Mouse (Mus musculus): Measurements from ENCODE around the gene Mrpl2. TPM values are rescaled to one million over a fixed set of nuclear protein-coding genes. Genes with fewer than 3 reads are reported as not detected.

Mrpl2 gene
- polyA plus RNA-seq, 1 experiment from 2014 or later, result 126 TPM

DNA sequence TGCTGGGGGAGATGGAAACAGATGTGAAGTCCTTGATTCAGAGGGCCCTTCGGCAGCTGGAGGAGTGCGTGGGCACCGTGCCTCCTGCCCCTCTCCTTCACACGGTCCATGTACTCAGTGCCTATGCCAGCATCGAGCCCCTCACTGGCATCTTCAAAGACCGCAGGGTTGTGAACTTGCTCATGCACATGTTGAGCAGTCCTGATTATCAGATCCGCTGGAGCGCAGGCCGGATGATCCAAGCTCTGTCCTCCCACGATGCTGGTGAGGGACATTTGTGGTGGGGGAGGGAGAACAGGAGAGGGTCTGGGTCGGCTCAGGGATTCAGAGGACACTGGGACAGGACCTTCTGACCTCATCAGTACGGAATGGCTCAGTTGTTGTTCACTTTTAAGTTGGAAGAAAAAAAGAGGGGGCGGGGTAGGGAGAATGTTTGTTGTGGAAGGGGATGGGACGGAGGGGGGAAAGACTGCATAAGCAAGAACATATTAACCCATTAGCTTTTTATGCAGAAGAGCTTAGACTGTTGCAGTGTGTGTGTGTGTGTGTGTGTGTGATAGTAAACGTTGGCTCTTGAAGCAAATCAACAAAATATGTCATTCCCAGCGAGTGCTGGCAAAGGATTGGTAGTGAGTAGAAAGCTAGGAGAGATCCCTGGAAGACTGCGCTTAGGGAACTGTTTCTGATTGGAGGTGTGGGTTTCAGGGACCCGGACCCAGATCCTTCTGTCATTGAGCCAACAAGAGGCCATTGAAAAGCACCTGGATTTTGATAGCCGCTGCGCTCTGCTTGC, 5.9 kb downstream of the Mrpl2 start:
- H3K9me3 ChIP-seq (replicated peaks), result no peaks in the 10 kb centered on the region
- H3K36me3 ChIP-seq, result peaks cover 70% of the 10 kb centered on the region
- DNase-seq (ENCODE audit: low spot score), result no peak
- peak overlapping the region; percentile 82 for H3K4me3 ChIP-seq
- H3K27me3 ChIP-seq (ENCODE audit: low read depth, poor library complexity, severe bottlenecking), result no peaks in the 10 kb centered on the region
- H3K27ac ChIP-seq (replicated peaks), result peak overlapping the region; percentile 96
- 80% methylated on average over 20 of the region's 20 CpGs for WGBS
- peaks cover 43% of the 10 kb centered on the region for H3K4me1 ChIP-seq

DNA sequence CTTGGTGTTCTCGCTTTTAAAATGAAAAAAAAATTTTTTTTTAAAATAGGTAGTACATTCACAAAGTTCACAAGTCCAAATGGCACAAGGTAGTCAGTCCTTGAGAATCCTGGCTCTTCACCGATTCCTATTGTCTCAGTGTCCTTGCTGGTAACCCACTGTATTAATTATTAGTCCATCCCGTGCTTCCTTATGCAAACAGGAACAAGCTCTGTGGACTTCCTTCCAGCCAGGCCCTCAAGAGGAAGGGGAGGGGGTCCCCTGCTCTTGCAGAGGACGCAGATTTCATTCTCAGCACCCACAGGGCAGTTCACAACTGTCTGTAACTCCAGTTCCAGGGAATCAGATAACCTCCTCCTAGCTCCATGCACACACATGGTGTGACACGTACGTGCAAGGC, 10.0 kb downstream of the Mrpl2 start:
- H3K27ac ChIP-seq (replicated peaks), result no peak overlapping the region
- peaks cover 92% of the 10 kb centered on the region for H3K36me3 ChIP-seq

DNA sequence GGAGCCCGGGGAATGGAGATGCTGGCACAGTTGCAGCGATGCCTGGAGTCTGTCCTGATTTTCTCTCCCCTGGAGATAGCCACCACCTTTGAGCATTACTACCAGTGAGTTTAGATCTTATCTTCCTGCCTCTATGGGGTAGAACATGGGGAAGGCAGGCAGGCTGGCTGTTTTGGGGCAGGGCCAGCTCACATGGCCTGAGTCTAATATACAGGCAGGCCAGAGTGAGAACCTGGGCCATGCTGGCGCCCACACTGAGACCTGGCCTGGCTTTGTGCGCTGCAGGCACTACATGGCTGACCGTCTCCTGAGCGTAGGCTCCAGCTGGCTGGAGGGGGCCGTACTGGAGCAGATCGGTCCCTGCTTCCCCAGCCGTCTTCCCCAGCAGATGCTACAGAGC, 15.3 kb downstream of the Mrpl2 start:
- no peak for DNase-seq (ENCODE audit: low spot score)
- H3K27me3 ChIP-seq (ENCODE audit: low read depth, poor library complexity, severe bottlenecking), result no peaks in the 10 kb centered on the region
- H3K36me3 ChIP-seq, result peaks cover 98% of the 10 kb centered on the region
- H3K9me3 ChIP-seq (replicated peaks), result no peaks in the 10 kb centered on the region
- no peak overlapping the region for H3K4me3 ChIP-seq
- 95% methylated on average over 9 of the region's 9 CpGs for WGBS
- H3K27ac ChIP-seq (replicated peaks), result no peak overlapping the region
- H3K4me1 ChIP-seq, result no peaks in the 10 kb centered on the region

More for the DNA sequence above, 10.0 kb downstream of the Mrpl2 start:
- 89% methylated on average over 6 of the region's 6 CpGs for WGBS
- Histone ChIP-seq H3K4me3 (no peak overlapping the region), H3K27me3 (ENCODE audit: low read depth, poor library complexity, severe bottlenecking) (no peaks in the 10 kb centered on the region), H3K4me1 (peaks cover 19% of the 10 kb centered on the region), H3K9me3 (replicated peaks) (no peaks in the 10 kb centered on the region)
- DNase-seq (ENCODE audit: low spot score), result no peak

- no peak for DNase-seq (ENCODE audit: low spot score)
- Histone ChIP-seq H3K27me3 (ENCODE audit: low read depth, poor library complexity, severe bottlenecking) (no peaks in the 10 kb centered on the region), H3K9me3 (replicated peaks) (no peaks in the 10 kb centered on the region), H3K27ac (replicated peaks) (no peak overlapping the region), H3K4me1 (no peaks in the 10 kb centered on the region), H3K4me3 (no peak overlapping the region), H3K36me3 (peaks cover 98% of the 10 kb centered on the region)
- WGBS, result 95% methylated on average over 12 of the region's 12 CpGs
Measured at GRCm38 (mm10) chr17:46661981-46662380, 16.0 kb downstream of the Mrpl2 start.

- Histone ChIP-seq H3K9me3 (replicated peaks) (no peaks in the 10 kb centered on the region), H3K36me3 (peaks cover 96% of the 10 kb centered on the region), H3K27me3 (ENCODE audit: low read depth, poor library complexity, severe bottlenecking) (no peaks in the 10 kb centered on the region), H3K4me3 (no peak overlapping the region), H3K4me1 (no peaks in the 10 kb centered on the region), H3K27ac (replicated peaks) (no peak overlapping the region)
- no peak for DNase-seq (ENCODE audit: low spot score)
- 86% methylated on average over 5 of the region's 5 CpGs for WGBS
Measured at GRCm38 (mm10) chr17:46662730-46663129, 16.7 kb downstream of the Mrpl2 start.

GRCm38 (mm10) chr17:46667712-46668111, 21.7 kb downstream of the Mrpl2 start:
- Histone ChIP-seq H3K4me3 (no peak overlapping the region), H3K4me1 (peaks cover 5% of the 10 kb centered on the region), H3K27ac (replicated peaks) (no peak overlapping the region), H3K9me3 (replicated peaks) (no peaks in the 10 kb centered on the region), H3K36me3 (peaks cover 92% of the 10 kb centered on the region), H3K27me3 (ENCODE audit: low read depth, poor library complexity, severe bottlenecking) (no peaks in the 10 kb centered on the region)
- DNase-seq (ENCODE audit: low spot score), result no peak
- 92% methylated on average over 16 of the region's 16 CpGs for WGBS

DNA sequence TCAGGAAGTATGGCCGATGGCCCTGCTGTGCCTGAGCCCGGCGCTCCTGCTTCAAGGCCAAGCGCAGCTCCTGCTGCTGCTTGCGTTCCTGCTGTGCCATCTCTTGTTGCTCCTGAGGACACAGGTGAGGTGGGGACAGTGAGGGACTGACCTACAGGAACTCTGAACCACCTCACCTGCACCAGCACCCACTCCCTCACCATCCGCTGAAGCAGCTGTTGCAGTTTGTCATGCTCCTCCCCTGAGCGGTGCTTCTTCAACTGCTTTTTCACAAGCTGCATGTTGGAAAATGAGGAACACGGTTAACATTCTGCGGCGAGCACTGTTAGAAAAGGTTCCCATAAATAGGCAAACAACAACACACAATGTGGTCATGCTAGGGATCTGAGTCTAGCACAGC, 23.9 kb downstream of the Mrpl2 start:
- Histone ChIP-seq H3K9me3 (replicated peaks) (no peaks in the 10 kb centered on the region), H3K27me3 (ENCODE audit: low read depth, poor library complexity, severe bottlenecking) (no peaks in the 10 kb centered on the region), H3K27ac (replicated peaks) (no peak overlapping the region), H3K4me1 (peaks cover 23% of the 10 kb centered on the region), H3K36me3 (peaks cover 79% of the 10 kb centered on the region), H3K4me3 (no peak overlapping the region)
- no peak for DNase-seq (ENCODE audit: low spot score)
- WGBS, result 96% methylated on average over 10 of the region's 10 CpGs

DNA sequence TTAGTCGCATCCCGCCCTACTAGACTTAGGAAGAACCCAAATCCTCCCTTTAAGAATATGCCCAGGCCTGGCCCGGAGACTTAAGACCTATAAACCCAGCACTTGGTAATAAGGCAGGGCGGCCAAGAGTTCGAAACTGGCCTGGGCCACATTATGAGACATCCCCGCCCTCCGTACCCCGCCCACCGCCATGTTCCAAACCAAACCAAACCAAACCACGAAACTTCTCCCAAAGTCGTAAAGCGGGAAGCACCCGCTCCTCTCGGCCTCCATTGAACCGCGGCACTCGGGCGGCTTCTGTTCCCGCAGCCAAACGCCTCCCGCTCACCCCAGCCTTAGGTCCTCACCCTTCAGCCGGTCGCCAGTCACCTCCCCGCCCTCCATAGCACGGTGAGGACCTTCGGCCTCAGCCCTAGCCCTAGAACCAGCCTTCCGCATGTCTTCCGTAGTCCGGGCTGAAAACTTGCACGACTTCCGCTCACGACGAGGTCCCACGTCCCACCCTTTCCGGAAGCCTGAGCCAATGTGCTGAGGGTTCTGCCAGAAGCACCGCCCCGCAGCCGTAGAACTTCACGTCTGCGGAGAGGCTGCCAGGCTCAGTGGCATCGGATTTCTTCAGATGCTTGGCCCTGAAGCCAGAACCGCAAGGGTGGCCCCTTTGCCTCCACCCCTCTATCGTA, 28.0 kb downstream of the Mrpl2 start, which contains the start of gene Rrp36:
Rrp36 (minus strand) TSS at position 503 of the 680 bp plus-strand sequence.
- peaks cover 81% of the 10 kb centered on the region for H3K36me3 ChIP-seq
- peaks cover 36% of the 10 kb centered on the region for H3K4me1 ChIP-seq
- H3K27ac ChIP-seq (replicated peaks), result peak within 1 kb of the TSS; percentile 85
- WGBS, result 1% methylated on average over 43 of the region's 43 CpGs
- H3K9me3 ChIP-seq (replicated peaks), result no peaks in the 10 kb centered on the region
- H3K27me3 ChIP-seq (ENCODE audit: low read depth, poor library complexity, severe bottlenecking), result no peaks in the 10 kb centered on the region
- peak within 1 kb of the TSS; percentile 91 for H3K4me3 ChIP-seq
- DNase-seq (ENCODE audit: low spot score), result peak; percentile 92

DNA sequence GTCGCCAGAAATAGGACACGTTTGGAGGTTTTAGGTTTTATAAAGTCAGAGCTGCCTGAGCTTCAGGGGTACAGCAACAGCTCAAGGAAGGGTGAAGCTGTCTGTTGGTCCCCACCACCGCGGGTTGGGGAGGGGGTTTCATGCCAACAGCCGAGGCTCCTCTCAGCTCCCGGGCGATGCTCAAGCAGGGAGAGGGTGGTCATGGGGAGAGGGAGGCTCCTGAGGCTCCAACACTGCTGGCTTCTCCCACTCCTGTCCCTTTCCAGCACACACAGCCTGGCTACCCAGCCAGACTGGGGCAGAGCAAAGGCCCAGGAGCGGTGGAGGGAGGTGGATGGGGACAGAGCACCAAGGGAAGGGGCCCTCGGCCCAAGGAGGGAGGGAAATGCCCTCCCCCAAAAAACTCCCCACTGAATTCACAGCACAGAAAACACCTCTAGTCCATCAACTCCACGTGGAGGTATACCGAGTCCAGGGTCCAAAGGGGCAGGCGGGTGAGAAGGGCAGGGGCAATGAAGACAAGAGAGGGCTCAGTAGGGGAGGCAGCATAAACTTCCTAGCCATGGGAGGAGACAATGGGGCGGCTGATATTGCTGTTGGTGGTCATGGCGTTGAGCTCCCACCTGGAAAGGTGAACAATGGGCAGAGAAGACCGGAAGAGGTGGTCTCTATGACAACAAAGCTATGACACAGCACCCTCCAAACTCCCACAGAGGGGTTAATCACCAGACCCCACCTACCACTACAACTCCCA, 28.7 kb downstream of the Mrpl2 start:
- peaks cover 74% of the 10 kb centered on the region for H3K36me3 ChIP-seq
- peaks cover 43% of the 10 kb centered on the region for H3K4me1 ChIP-seq
- H3K4me3 ChIP-seq, result peak overlapping the region; percentile 91
- 19% methylated on average over 15 of the region's 15 CpGs for WGBS
- no peaks in the 10 kb centered on the region for H3K27me3 ChIP-seq (ENCODE audit: low read depth, poor library complexity, severe bottlenecking)
- no peak for DNase-seq (ENCODE audit: low spot score)
- peak overlapping the region; percentile 85 for H3K27ac ChIP-seq (replicated peaks)
- no peaks in the 10 kb centered on the region for H3K9me3 ChIP-seq (replicated peaks)

DNA sequence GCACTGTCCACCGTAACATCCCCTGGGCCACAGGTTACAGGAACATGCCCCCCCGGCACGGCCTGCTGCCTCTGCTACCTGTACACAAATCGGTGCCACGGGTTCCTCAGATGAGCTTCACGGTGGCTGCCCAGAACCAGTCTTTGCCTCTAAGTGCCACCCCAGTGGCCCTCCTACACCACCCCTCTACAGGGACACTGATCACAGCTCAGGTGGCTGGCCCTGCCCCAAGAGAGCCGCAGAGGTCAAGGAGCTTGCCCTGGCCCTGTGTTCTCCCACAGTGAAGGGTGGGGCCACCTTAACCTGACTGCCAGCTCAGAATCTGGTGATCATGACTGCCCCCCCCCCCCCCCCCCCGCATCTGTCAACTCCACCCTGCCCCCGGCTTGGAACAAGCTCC, 32.4 kb downstream of the Mrpl2 start, which contains the start of gene Mea1:
Mea1 (plus strand) TSS at position 378 of the 400 bp plus-strand sequence.
- 97% methylated on average over 8 of the region's 9 CpGs for WGBS
- H3K4me1 ChIP-seq, result peaks cover 52% of the 10 kb centered on the region
- peak within 1 kb of the TSS; percentile 92 for H3K4me3 ChIP-seq
- H3K36me3 ChIP-seq, result peaks cover 53% of the 10 kb centered on the region
- H3K27ac ChIP-seq (replicated peaks), result peak within 1 kb of the TSS; percentile 89; the same call in 1 of the 2 replicates
- H3K9me3 ChIP-seq (replicated peaks), result no peaks in the 10 kb centered on the region
- no peak for DNase-seq (ENCODE audit: low spot score)
- no peaks in the 10 kb centered on the region for H3K27me3 ChIP-seq (ENCODE audit: low read depth, poor library complexity, severe bottlenecking)

- Histone ChIP-seq H3K4me3 (peak overlapping the region; percentile 92), H3K36me3 (peaks cover 58% of the 10 kb centered on the region), H3K27ac (replicated peaks) (peak overlapping the region; percentile 89; the same call in 1 of the 2 replicates), H3K9me3 (replicated peaks) (no peaks in the 10 kb centered on the region), H3K27me3 (ENCODE audit: low read depth, poor library complexity, severe bottlenecking) (no peaks in the 10 kb centered on the region), H3K4me1 (peaks cover 49% of the 10 kb centered on the region)
- no peak for DNase-seq (ENCODE audit: low spot score)
- whole genome bisulfite sequencing, result 76% methylated on average over 9 of the region's 9 CpGs
Measured at GRCm38 (mm10) chr17:46678911-46679310, 32.9 kb downstream of the Mrpl2 start.

GRCm38 (mm10) chr17:46679843-46680759, 34.1 kb downstream of the Mrpl2 start:
- peak overlapping the region; percentile 92 for H3K4me3 ChIP-seq
- no peaks in the 10 kb centered on the region for H3K27me3 ChIP-seq (ENCODE audit: low read depth, poor library complexity, severe bottlenecking)
- H3K36me3 ChIP-seq, result peaks cover 63% of the 10 kb centered on the region
- no peak for DNase-seq (ENCODE audit: low spot score)
- no peaks in the 10 kb centered on the region for H3K9me3 ChIP-seq (replicated peaks)
- H3K27ac ChIP-seq (replicated peaks), result peak overlapping the region; percentile 89
- WGBS, result under 1% methylated on average over 34 of the region's 34 CpGs
- peaks cover 40% of the 10 kb centered on the region for H3K4me1 ChIP-seq
